Mouse (Mus musculus): ENCODE data around the gene Ets1.

GRCm38 (mm10) chr9:32612426-32612825 is 23.6 kb upstream of the Ets1 start:
- no peak for TF ChIP-seq CTCF (IDR thresholded peaks at IDR 0.05; ENCODE audit: control insufficient read depth, insufficient read depth, low read length)
- TF ChIP-seq POLR2A (IDR thresholded peaks at IDR 0.05; ENCODE audit: borderline replicate concordance, control insufficient read depth, low read depth, low read length), result no peak

Data from bone marrow, adult 2 months (tissue).